Mouse (Mus musculus) liver, embryonic 14.5 days (tissue): ENCODE data around the gene Dkk3. TPM values are rescaled to one million over a fixed set of nuclear protein-coding genes. Genes with fewer than 3 reads are reported as not detected.
"Not testable (repeated sequence)": the region's sequence is repeated elsewhere in the genome, so short reads cannot be mapped to it uniquely, and the experiment has no call there.

Experiments used
- ATAC-seq: fragments of 200-750 bp; cut with Nextera tagmentation; 2 replicates; pipeline ENCODE4 v1.8.0; 2017; ENCODE audit warnings: moderate number of reproducible peaks, mild to moderate bottlenecking, moderate library complexity; ENCODE audit not compliant: insufficient read depth
- DNase-seq, 3 experiments: peaks; one replicate each; pipeline ENCODE4 v3.0.0-alpha.2; 2012 to 2013; ENCODE audit warnings: low read depth in 3 of 3, low spot score in 3 of 3
- H3K27ac ChIP-seq: fragments of 300-500 bp; sonication (generic); 2 replicates; pipeline ENCODE4 v1.5.1; 2014; ENCODE audit warnings: moderate library complexity, mild to moderate bottlenecking, control low read depth, inconsistent platforms
- H3K27me3 ChIP-seq: fragments of 300-500 bp; sonication (generic); 2 replicates; pipeline ENCODE4 v1.6.1; 2014; ENCODE audit warnings: mild to moderate bottlenecking, low read length, moderate library complexity; ENCODE audit not compliant: control insufficient read depth, insufficient read depth
- H3K36me3 ChIP-seq: fragments of 300-500 bp; sonication (generic); replicated peaks from 2 replicates; pipeline ENCODE4 v1.6.1; 2014; ENCODE audit warnings: low read depth; ENCODE audit not compliant: control insufficient read depth, insufficient read depth
- H3K4me1 ChIP-seq, 2 experiments: fragments of 200-500 bp in 1 of 2; fragments of 300-500 bp in 1 of 2; sonication (generic) in 1 of 2; replicated peaks; 2 replicates each; pipeline ENCODE4 v1.6.1; 2012 to 2014; ENCODE audit warnings: antibody characterized with exemption in 1 of 2, inconsistent platforms in 1 of 2, low read length in 1 of 2; ENCODE audit not compliant: control insufficient read depth in 2 of 2, insufficient read depth in 2 of 2
- H3K4me2 ChIP-seq: fragments of 300-500 bp; sonication (generic); 2 replicates; pipeline ENCODE4 v1.6.1; 2014; ENCODE audit warnings: low read depth, mild to moderate bottlenecking, control low read depth, moderate library complexity
- H3K4me3 ChIP-seq, 2 experiments: fragments of 200-500 bp in 1 of 2; fragments of 300-500 bp in 1 of 2; sonication (generic) in 1 of 2; 2 replicates each; pipeline ENCODE4 v1.5.1; 2012 to 2014; ENCODE audit warnings: low read depth in 2 of 2, low read length in 2 of 2, mild to moderate bottlenecking in 2 of 2, control low read depth in 1 of 2, inconsistent platforms in 1 of 2, moderate library complexity in 1 of 2; ENCODE audit not compliant: insufficient read depth in 1 of 2
- H3K9ac ChIP-seq: fragments of 300-500 bp; sonication (generic); replicated peaks from 2 replicates; pipeline ENCODE4 v1.6.1; 2014; ENCODE audit warnings: mild to moderate bottlenecking, control low read depth, moderate library complexity
- H3K9me3 ChIP-seq: fragments of 300-500 bp; sonication (generic); 2 replicates; pipeline ENCODE4 v1.6.1; 2016; ENCODE audit warnings: low read length, mixed read lengths; ENCODE audit not compliant: control insufficient read depth
- CTCF ChIP-seq: IDR thresholded peaks from 2 replicates; pipeline ENCODE4 v1.5.1; 2016; ENCODE audit warnings: antibody characterized with exemption, low read depth, control low read depth
- EP300 ChIP-seq: IDR thresholded peaks from 2 replicates; pipeline ENCODE4 v1.6.1; 2016; ENCODE audit warnings: antibody characterized with exemption, low read depth
- WGBS: fragments of 180-500 bp; shearing (Covaris S2); extraction: QIAGEN DNeasy Blood & Tissue Kit; methylation state at CpG from one replicate; pipeline ENCODE4 v1.1.7; 2014; ENCODE audit not compliant: insufficient replicate concordance; 5-methylcytosine and 5-hydroxymethylcytosine counted together
- polyA plus RNA-seq, 2 experiments: library from polyadenylated mRNA; depleted of rRNA in 1 of 2; stranded (reverse) in 1 of 2; unstranded in 1 of 2; fragments of >200 nt; fragmentation: Nextera tagmentation in 1 of 2; extraction: Ambion mirVana in 1 of 2; gene quantifications; 2 replicates each; pipeline versions ENCODE4 v1.2.1 to v1.2.3; 2012 to 2014

Dkk3 gene
- polyA plus RNA-seq, 2 experiments: 1.5 to 2.4 TPM

DNA sequence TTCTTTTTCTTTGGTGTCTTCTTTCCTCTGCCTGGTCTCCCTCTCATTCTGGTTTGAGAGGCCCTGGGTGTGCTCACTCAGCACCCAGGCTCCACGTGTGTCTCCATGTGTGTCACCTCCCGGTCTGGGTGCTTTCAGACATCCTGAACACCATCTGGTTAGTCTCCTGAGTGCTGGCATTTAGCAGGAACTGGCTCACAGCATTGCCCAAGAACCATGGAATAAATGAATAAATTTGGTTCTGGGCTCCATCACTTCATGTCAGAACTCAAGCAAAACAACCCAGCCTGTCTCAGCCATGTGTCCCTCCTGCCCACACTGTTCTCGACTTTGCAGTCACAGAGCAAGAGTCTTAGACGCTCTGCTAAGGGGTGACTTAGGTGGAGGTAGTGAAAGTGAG is 13.8 kb upstream of the Dkk3 start:
- H3K4me1 ChIP-seq: peaks cover 0 to 9% of the 10 kb centered on the region in 2 experiments; a peak in 1 of 4 replicates
- no peak for TF ChIP-seq EP300
- TF ChIP-seq CTCF: no peak
- DNase-seq: no peak
- no peaks in the 10 kb centered on the region for H3K27me3 ChIP-seq
- H3K27ac ChIP-seq: no peak overlapping the region
- H3K4me3 ChIP-seq: no peak overlapping the region
- H3K9ac ChIP-seq: no peak overlapping the region
- no peaks in the 10 kb centered on the region for H3K36me3 ChIP-seq
- 58% methylated on average over 4 of the region's 4 CpGs for WGBS
- H3K9me3 ChIP-seq: no peaks in the 10 kb centered on the region
- H3K4me2 ChIP-seq: no peak overlapping the region
- no peak for ATAC-seq

DNA sequence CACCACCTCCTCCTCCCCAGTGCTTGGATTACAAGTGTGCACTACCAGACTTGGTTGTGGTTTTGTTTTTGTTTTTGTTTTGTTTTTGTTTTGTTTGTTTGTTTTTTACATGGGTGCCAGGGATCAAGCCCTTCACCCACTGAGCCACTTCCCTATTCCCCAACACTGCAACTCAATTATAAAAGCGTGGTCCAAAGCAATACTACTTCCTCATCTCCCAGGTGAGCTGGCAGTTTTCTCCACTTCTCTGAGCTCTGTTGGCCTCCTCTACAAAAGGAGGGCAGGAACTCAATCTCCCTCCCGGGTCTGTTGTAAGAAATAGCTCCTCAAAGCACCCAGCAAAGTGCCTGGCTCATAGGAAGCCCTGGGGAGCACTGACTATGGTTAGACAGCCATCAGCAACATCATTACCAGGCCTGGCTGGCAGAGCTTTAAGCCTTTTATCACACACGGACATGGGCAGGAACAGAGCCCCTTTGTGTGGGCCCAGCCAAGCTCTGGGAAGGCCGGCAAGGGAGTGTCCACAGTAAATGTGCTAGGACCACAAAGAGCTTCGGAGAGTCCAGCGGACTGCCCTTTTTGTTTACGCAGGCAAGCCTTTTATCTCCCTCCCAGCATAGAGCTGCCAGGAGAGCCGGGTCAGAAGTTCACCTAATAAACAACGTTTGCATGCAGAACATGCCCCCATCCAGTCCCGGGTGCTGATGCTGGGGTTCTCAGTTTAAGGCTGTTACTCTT is 11.3 kb upstream of the Dkk3 start:
- H3K27ac ChIP-seq: no peak overlapping the region
- no peaks in the 10 kb centered on the region for H3K36me3 ChIP-seq
- ATAC-seq: peak; percentile 53
- no peaks in the 10 kb centered on the region for H3K9me3 ChIP-seq
- no peak overlapping the region for H3K9ac ChIP-seq
- no peaks in the 10 kb centered on the region for H3K27me3 ChIP-seq
- no peak overlapping the region for H3K4me2 ChIP-seq
- 33% methylated on average over 10 of the region's 10 CpGs for WGBS
- H3K4me3 ChIP-seq: no peak overlapping the region
- peak; percentile 27 to 30 (median 29) for DNase-seq
- H3K4me1 ChIP-seq: peaks cover 0 to 9% of the 10 kb centered on the region in 2 experiments; a peak in 1 of 4 replicates
- TF ChIP-seq EP300 (no peak), CTCF (no peak)

DNA sequence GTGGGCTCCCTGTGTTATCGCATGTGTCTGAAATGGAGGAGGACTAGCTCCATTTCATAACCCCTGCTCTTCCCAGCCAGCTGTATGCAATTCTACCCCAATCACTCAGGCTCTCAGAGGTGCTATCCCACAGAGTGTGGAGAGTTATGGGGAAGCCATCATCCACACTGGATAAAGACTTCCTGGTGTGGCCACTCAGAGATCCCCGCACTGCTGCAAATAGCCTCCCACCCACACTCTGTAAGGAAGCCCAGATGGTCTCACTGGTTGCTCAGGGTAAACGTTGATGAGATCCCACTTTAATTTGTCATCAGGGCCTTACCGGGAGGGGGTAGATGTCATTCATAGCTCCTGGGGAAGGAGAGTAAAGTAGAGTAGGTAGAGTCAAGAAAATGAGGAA is 6.7 kb upstream of the Dkk3 start:
- TF ChIP-seq EP300 (no peak), CTCF (no peak)
- ATAC-seq (no peak), DNase-seq (no peak)
- Histone ChIP-seq H3K36me3 (no peaks in the 10 kb centered on the region), H3K9ac (no peak overlapping the region), H3K4me3 (no peak overlapping the region), H3K27me3 (no peaks in the 10 kb centered on the region), H3K9me3 (no peaks in the 10 kb centered on the region), H3K27ac (no peak overlapping the region), H3K4me2 (no peak overlapping the region), H3K4me1 (peaks cover 0 to 7% of the 10 kb centered on the region in 2 experiments; a peak in 1 of 4 replicates)
- WGBS: 63% methylated on average over 4 of the region's 4 CpGs

DNA sequence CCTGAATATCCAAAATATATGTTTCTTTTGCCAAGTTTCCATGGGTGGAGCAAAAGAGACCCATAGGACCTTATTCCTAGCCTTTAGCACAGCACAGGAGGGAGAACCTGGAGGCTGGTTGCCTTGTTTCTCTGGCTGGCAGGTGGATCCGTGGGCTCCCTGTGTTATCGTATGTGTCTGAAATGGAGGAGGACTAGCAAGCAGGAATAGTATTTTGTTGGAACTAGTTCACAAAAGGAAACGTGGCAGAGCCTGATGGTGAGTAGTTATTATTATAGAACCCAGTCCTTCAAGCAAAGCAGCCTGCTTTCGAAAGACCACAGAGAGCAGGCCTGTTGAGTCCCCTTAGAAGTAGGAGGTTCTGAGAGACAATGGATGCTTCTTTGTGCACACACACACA is 6.2 kb upstream of the Dkk3 start:
- not testable (repeated sequence) for H3K4me3 ChIP-seq, H3K4me2 ChIP-seq, DNase-seq, ATAC-seq, H3K4me1 ChIP-seq, H3K9ac ChIP-seq, H3K36me3 ChIP-seq, H3K27me3 ChIP-seq, H3K27ac ChIP-seq, H3K9me3 ChIP-seq
- 69% methylated on average over 4 of the region's 4 CpGs for WGBS

DNA sequence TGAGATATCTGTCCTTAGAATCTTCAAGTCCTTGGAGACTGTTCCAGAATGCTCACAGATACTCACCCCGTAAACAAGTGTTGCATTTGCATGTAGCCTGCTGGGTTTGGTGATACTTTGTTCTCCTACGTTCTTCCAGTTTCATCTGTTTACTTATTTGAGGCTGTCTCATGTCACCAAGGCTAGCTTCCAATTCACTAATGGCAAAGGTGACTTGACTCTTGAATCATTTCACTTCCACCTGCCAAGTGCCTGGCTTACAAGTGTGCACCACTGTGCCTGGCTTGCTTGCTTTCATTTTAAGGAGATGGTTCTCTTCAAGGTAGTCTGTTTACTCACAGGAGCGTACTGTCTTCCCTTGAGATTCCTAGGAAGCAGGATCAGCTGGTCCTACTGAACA is 5.6 kb upstream of the Dkk3 start:
- DNase-seq (no peak), ATAC-seq (no peak)
- Histone ChIP-seq H3K27me3 (peaks cover under 1% of the 10 kb centered on the region; the same call in 1 of the 2 replicates), H3K36me3 (no peaks in the 10 kb centered on the region), H3K4me1 (0 out of 4 replicates have a peak, but pooled peaks cover 0 to 2% of the 10 kb centered on the region in 2 experiments), H3K4me2 (no peak overlapping the region), H3K4me3 (no peak overlapping the region), H3K27ac (no peak overlapping the region), H3K9me3 (no peaks in the 10 kb centered on the region), H3K9ac (no peak overlapping the region)
- no peak for TF ChIP-seq EP300
- TF ChIP-seq CTCF: no peak
- 61% methylated on average over 3 of the region's 3 CpGs for WGBS
